Mouse (Mus musculus) midbrain, embryonic 14.5 days (tissue): ENCODE results near the gene Ybey. TPM values are rescaled to one million over a fixed set of nuclear protein-coding genes. Genes with fewer than 3 reads are reported as not detected.

Experiments
- ATAC-seq: fragments of 200-750 bp; cut with Nextera tagmentation; 2 replicates; pipeline ENCODE4 v1.8.0; 2017; ENCODE audit warnings: moderate number of reproducible peaks, moderate library complexity; ENCODE audit not compliant: low FRiP score, low TSS enrichment
- DNase-seq: peaks from one replicate; pipeline ENCODE4 v3.0.0-alpha.2; 2015
- H3K27ac ChIP-seq: fragments of 300-500 bp; sonication (generic); replicated peaks from 2 replicates; pipeline ENCODE4 v1.5.1; 2014; ENCODE audit warnings: mild to moderate bottlenecking, low read depth, low read length, moderate library complexity
- H3K27me3 ChIP-seq: fragments of 300-500 bp; sonication (generic); 2 replicates; pipeline ENCODE4 v1.6.1; 2014; ENCODE audit warnings: low read length, control low read depth, mixed read lengths; ENCODE audit not compliant: control insufficient read depth, insufficient read depth
- H3K36me3 ChIP-seq: fragments of 300-500 bp; sonication (generic); 2 replicates; pipeline ENCODE4 v1.6.1; 2014; ENCODE audit warnings: low read length, control low read depth; ENCODE audit not compliant: control insufficient read depth, insufficient read depth
- H3K4me1 ChIP-seq: fragments of 300-500 bp; sonication (generic); 2 replicates; pipeline ENCODE4 v1.6.1; 2014; ENCODE audit warnings: mild to moderate bottlenecking, antibody characterized with exemption, low read length, control low read depth; ENCODE audit not compliant: control insufficient read depth, insufficient read depth
- H3K4me2 ChIP-seq: fragments of 300-500 bp; sonication (generic); 2 replicates; pipeline ENCODE4 v1.6.1; 2014; ENCODE audit warnings: mild to moderate bottlenecking, low read length, moderate library complexity
- H3K4me3 ChIP-seq: fragments of 300-500 bp; sonication (generic); replicated peaks from 2 replicates; pipeline ENCODE4 v1.5.1; 2014; ENCODE audit warnings: low read depth, low read length
- H3K9ac ChIP-seq: fragments of 300-500 bp; sonication (generic); replicated peaks from 2 replicates; pipeline ENCODE4 v1.6.1; 2014; ENCODE audit warnings: mild to moderate bottlenecking, low read length, moderate library complexity
- H3K9me3 ChIP-seq: fragments of 300-500 bp; sonication (generic); 2 replicates; pipeline ENCODE4 v1.6.1; 2016; ENCODE audit warnings: low read length, control low read depth, mixed read lengths; ENCODE audit not compliant: control insufficient read depth
- WGBS: fragments of 180-500 bp; shearing (Covaris S2); extraction: QIAGEN DNeasy Blood & Tissue Kit; methylation state at CpG from one replicate; pipeline ENCODE4 v1.1.7; 2014; 5-methylcytosine and 5-hydroxymethylcytosine counted together
- polyA plus RNA-seq: library from polyadenylated mRNA; unstranded; fragments of >200 nt; fragmentation: Nextera tagmentation; extraction: Ambion mirVana; gene quantifications from 2 replicates; pipeline ENCODE4 v1.2.1, GENCODE M21; 2014

Ybey gene
- polyA plus RNA-seq = 5.3 and 5.5 TPM in 2 replicates

GRCm38 (mm10) chr10:76468203-76469162, at the start of gene Ybey, which contains the start of gene Mcm3ap:
Ybey (minus strand) TSS chr10:76469114.
Mcm3ap (plus strand) TSS chr10:76468927.
- DNase-seq = peak; percentile 95
- H3K27ac ChIP-seq = peak within 1 kb of the TSS; percentile 83

DNA sequence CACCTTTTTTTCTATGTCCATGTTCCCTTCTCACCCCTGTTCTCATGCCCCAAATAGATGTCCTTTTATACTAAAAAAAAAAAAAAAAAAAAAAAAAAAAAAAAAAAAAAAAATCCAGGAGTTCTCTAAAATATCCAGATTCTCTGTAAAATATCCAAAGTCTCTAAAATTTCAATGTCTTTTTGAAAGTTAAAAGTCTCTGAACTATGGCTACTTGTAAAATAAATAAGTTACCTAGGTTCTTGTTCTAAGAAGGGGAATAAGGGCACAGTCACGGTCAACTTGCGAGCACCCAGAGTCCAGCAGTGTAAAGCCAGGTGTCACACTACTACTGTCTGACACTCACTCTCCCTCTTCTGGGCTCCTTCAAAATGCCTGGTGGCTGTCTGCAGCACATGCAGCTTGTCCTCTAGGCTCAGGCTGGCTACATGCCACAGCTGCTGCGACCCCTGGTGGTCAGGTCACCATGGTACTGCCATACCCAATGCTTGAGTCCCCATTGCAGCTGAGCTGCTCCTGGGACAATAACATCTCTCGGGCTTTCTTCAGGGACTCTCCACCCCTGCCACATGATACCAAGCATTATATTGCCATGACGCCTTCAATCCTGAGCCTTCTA, 44.2 kb upstream of the Ybey start:
- Histone ChIP-seq H3K4me1 (no peaks in the 10 kb centered on the region), H3K27ac (no peak overlapping the region), H3K9ac (no peak overlapping the region), H3K4me2 (no peak overlapping the region), H3K4me3 (no peak overlapping the region), H3K36me3 (peaks cover 69% of the 10 kb centered on the region), H3K27me3 (no peaks in the 10 kb centered on the region), H3K9me3 (no peaks in the 10 kb centered on the region)
- DNase-seq (peak; percentile 84), ATAC-seq (no peak)
- 44% methylated on average over 5 of the region's 5 CpGs for WGBS

More at GRCm38 (mm10) chr10:76468203-76469162, at the start of gene Ybey, which contains the start of gene Mcm3ap:
- ATAC-seq = peak; percentile 97
- H3K4me3 ChIP-seq = peak within 1 kb of the TSS; percentile 71
- H3K4me2 ChIP-seq = peak within 1 kb of the TSS; percentile 61
- H3K27me3 ChIP-seq = no peaks in the 10 kb centered on the region
- peaks cover 38% of the 10 kb centered on the region for H3K36me3 ChIP-seq
- H3K4me1 ChIP-seq = peaks cover 7% of the 10 kb centered on the region; the same call in 1 of the 2 replicates
- H3K9me3 ChIP-seq = no peaks in the 10 kb centered on the region
- H3K9ac ChIP-seq = peak within 1 kb of the TSS; percentile 85
- 2% methylated on average over 55 of the region's 55 CpGs for WGBS

DNA sequence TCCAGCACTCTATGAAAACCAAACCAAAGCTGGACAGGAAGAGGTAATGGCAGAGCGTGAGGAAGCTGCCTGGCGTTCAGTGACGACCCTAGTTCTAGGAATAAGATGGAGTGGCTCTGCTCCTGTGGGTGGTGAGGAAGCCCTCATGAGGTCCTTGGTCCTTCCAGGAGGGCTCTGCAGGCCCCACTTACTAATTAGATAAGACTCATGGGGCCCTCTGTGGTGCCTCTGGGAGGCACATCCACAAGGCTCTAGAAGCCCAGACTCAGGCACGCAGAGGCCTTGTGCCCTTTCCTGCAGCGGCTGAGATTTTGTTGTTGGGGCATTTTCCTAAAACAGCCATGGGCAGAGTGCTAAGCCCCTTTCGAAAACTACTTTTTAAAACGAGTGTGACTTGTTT, 37.0 kb upstream of the Ybey start:
- Histone ChIP-seq H3K27ac (no peak overlapping the region), H3K4me1 (no peaks in the 10 kb centered on the region), H3K36me3 (peaks cover 93% of the 10 kb centered on the region), H3K4me2 (no peak overlapping the region), H3K4me3 (no peak overlapping the region), H3K27me3 (no peaks in the 10 kb centered on the region), H3K9ac (no peak overlapping the region), H3K9me3 (no peaks in the 10 kb centered on the region)
- ATAC-seq (no peak), DNase-seq (no peak)
- WGBS = 95% methylated on average over 7 of the region's 7 CpGs

DNA sequence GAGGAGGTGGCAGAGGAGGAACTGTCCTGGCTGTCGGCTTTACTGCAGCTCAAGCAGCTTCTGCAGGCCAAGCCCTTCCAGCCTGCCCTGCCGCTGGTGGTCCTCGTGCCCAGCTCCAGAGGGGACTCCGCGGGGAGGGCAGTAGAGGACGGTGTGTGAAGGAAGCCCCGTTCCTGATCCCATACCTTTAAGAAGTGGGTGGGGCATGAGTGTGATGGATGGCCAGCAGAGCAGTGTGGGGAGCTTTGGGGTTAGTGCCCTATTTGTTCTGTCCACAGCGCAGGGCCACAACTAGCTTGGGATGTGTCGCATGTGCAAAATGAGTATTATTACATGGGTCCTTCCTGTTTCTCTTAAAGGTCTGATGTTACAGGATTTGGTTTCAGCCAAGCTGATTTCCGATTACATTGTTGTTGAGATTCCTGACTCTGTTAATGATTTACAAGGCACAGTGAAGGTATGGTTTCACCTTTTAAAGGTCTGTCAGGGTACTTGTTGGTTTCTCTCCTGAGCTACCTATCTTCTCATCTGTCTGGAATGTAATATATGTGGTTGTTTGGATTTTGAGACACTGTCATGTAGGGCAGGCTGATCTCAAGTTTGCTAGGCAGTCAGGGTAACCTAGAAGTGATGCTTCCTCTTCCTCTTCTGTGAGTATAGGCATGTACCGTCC, 35.5 kb upstream of the Ybey start:
- no peaks in the 10 kb centered on the region for H3K9me3 ChIP-seq
- H3K4me1 ChIP-seq = no peaks in the 10 kb centered on the region
- no peak overlapping the region for H3K27ac ChIP-seq
- DNase-seq (no peak), ATAC-seq (no peak)
- H3K27me3 ChIP-seq = no peaks in the 10 kb centered on the region
- no peak overlapping the region for H3K4me2 ChIP-seq
- WGBS = 95% methylated on average over 11 of the region's 11 CpGs
- no peak overlapping the region for H3K9ac ChIP-seq
- no peak overlapping the region for H3K4me3 ChIP-seq
- peaks cover 95% of the 10 kb centered on the region for H3K36me3 ChIP-seq

- H3K36me3 ChIP-seq = peaks cover 93% of the 10 kb centered on the region
- H3K4me2 ChIP-seq = no peak overlapping the region
- no peak overlapping the region for H3K9ac ChIP-seq
- H3K9me3 ChIP-seq = no peaks in the 10 kb centered on the region
- no peak for ATAC-seq
- no peak for DNase-seq
- WGBS = 97% methylated on average over 4 of the region's 4 CpGs
- no peaks in the 10 kb centered on the region for H3K27me3 ChIP-seq
- no peaks in the 10 kb centered on the region for H3K4me1 ChIP-seq
- no peak overlapping the region for H3K27ac ChIP-seq
- H3K4me3 ChIP-seq = no peak overlapping the region
Observed at GRCm38 (mm10) chr10:76497522-76497921, 28.6 kb upstream of the Ybey start.

- peaks cover 89% of the 10 kb centered on the region for H3K36me3 ChIP-seq
- ATAC-seq = no peak
- 96% methylated on average over 7 of the region's 7 CpGs for WGBS
Observed at GRCm38 (mm10) chr10:76496366-76496765, 27.5 kb upstream of the Ybey start.

GRCm38 (mm10) chr10:76495501-76495900, 26.6 kb upstream of the Ybey start:
- no peaks in the 10 kb centered on the region for H3K4me1 ChIP-seq
- H3K4me2 ChIP-seq = no peak overlapping the region
- ATAC-seq = no peak
- no peaks in the 10 kb centered on the region for H3K27me3 ChIP-seq
- 95% methylated on average over 6 of the region's 6 CpGs for WGBS
- no peak overlapping the region for H3K9ac ChIP-seq
- no peaks in the 10 kb centered on the region for H3K9me3 ChIP-seq
- no peak overlapping the region for H3K27ac ChIP-seq
- peaks cover 89% of the 10 kb centered on the region for H3K36me3 ChIP-seq
- DNase-seq = no peak
- no peak overlapping the region for H3K4me3 ChIP-seq

More at GRCm38 (mm10) chr10:76496366-76496765, 27.5 kb upstream of the Ybey start:
- H3K27ac ChIP-seq = no peak overlapping the region
- no peak overlapping the region for H3K4me3 ChIP-seq
- no peaks in the 10 kb centered on the region for H3K27me3 ChIP-seq
- no peak overlapping the region for H3K9ac ChIP-seq
- no peak overlapping the region for H3K4me2 ChIP-seq
- H3K4me1 ChIP-seq = no peaks in the 10 kb centered on the region
- H3K9me3 ChIP-seq = no peaks in the 10 kb centered on the region
- no peak for DNase-seq

GRCm38 (mm10) chr10:76493527-76493926, 24.6 kb upstream of the Ybey start:
- DNase-seq (no peak), ATAC-seq (no peak)
- no peak overlapping the region for H3K9ac ChIP-seq
- H3K27me3 ChIP-seq = no peaks in the 10 kb centered on the region
- no peaks in the 10 kb centered on the region for H3K4me1 ChIP-seq
- peaks cover 89% of the 10 kb centered on the region for H3K36me3 ChIP-seq
- 78% methylated on average over 1 of the region's 1 CpGs for WGBS
- H3K9me3 ChIP-seq = no peaks in the 10 kb centered on the region
- no peak overlapping the region for H3K4me2 ChIP-seq
- H3K4me3 ChIP-seq = no peak overlapping the region
- H3K27ac ChIP-seq = no peak overlapping the region
